Mouse (Mus musculus) neutrophil, adult 65 days (primary cell): ENCODE measurements around the gene Olfr1366. TPM values are rescaled to one million over a fixed set of nuclear protein-coding genes. Genes with fewer than 3 reads are reported as not detected.

ENCODE experiments used
- total RNA-seq: library from RNA; stranded (reverse); gene quantifications from 2 replicates; pipeline ENCODE4 v1.2.4, GENCODE M21; 2023

The Olfr1366 gene
- total RNA-seq = not detected in 2 replicates

GRCm38 (mm10) chr13:21542708-21543107 lies at the start of gene Olfr1366:
TSS of gene Olfr1366 (minus strand) at chr13:21542808.

GRCm38 (mm10) chr13:21581659-21582058 lies 39.1 kb upstream of the Olfr1366 start, which contains the start of gene Olfr1364:
TSS of gene Olfr1364 (minus strand) at chr13:21581759.

GRCm38 (mm10) chr13:21559793-21560192 lies 17.2 kb upstream of the Olfr1366 start, which contains the start of gene Olfr1535:
TSS of gene Olfr1535 (minus strand) at chr13:21559893.

GRCm38 (mm10) chr13:21530781-21531201 lies 11.8 kb downstream of the Olfr1366 start, which contains the start of gene Zkscan8:
TSS of gene Zkscan8 (minus strand) at chr13:21531120.

GRCm38 (mm10) chr13:21501182-21501581 lies 41.4 kb downstream of the Olfr1366 start, which contains the start of gene Gm11273:
TSS of gene Gm11273 (minus strand) at chr13:21501418.

GRCm38 (mm10) chr13:21495080-21495479 lies 47.5 kb downstream of the Olfr1366 start, which contains the start of gene AK157302:
TSS of gene AK157302 (plus strand) at chr13:21495223.

Other genes with a start within 250 kb of the Olfr1366 start
- not detected in 2 replicates for gene Gpx6, start 230.7 kb downstream of the Olfr1366 start, total RNA-seq
- gene Olfr1367, start 195.9 kb downstream of the Olfr1366 start, total RNA-seq = not detected in 2 replicates
- 1.3 and 2.0 TPM in 2 replicates for gene Zscan12, start 180.0 kb downstream of the Olfr1366 start, total RNA-seq
- gene Zkscan3, start 140.1 kb downstream of the Olfr1366 start, total RNA-seq = 20.2 and 21.4 TPM in 2 replicates
- 0.44 TPM in 1 of 2 replicates, not detected in the other for gene Pgbd1, start 101.8 kb downstream of the Olfr1366 start, total RNA-seq
- gene Zscan26, start 89.1 kb downstream of the Olfr1366 start, total RNA-seq = 5.4 and 6.6 TPM in 2 replicates
- gene Nkapl, start 74.3 kb downstream of the Olfr1366 start, total RNA-seq = not detected in 2 replicates
- gene Zkscan4, start 63.9 kb downstream of the Olfr1366 start, total RNA-seq = not detected in 2 replicates
- not detected in 2 replicates for gene Gm10065, start 63.4 kb downstream of the Olfr1366 start, total RNA-seq
- 4.7 and 5.3 TPM in 2 replicates for gene AK157302, start 47.6 kb downstream of the Olfr1366 start, total RNA-seq
- gene Gm11273, start 41.4 kb downstream of the Olfr1366 start, total RNA-seq = 9.1 and 10.0 TPM in 2 replicates
- 2.6 and 3.3 TPM in 2 replicates for gene Zkscan8, start 11.7 kb downstream of the Olfr1366 start, total RNA-seq
- gene Olfr1535, start 17.1 kb upstream of the Olfr1366 start, total RNA-seq = not detected in 2 replicates
- not detected in 2 replicates for gene Olfr1364, start 39.0 kb upstream of the Olfr1366 start, total RNA-seq
- gene Olfr1362, start 71.2 kb upstream of the Olfr1366 start, total RNA-seq = not detected in 2 replicates
- not detected in 2 replicates for gene Olfr11, start 99.7 kb upstream of the Olfr1366 start, total RNA-seq
- not detected in 2 replicates for gene Olfr1361, start 120.6 kb upstream of the Olfr1366 start, total RNA-seq
- gene Olfr1360, start 134.6 kb upstream of the Olfr1366 start, total RNA-seq = not detected in 2 replicates
- gene Olfr1359, start 155.3 kb upstream of the Olfr1366 start, total RNA-seq = not detected in 2 replicates
- 555 and 664 TPM in 2 replicates for gene Hist1h2bl, start 173.3 kb upstream of the Olfr1366 start, total RNA-seq
- gene Hist1h2ai, start 173.6 kb upstream of the Olfr1366 start, total RNA-seq = 246 and 285 TPM in 2 replicates
- gene Hist1h3h, start 174.9 kb upstream of the Olfr1366 start, total RNA-seq = 883 and 948 TPM in 2 replicates
- gene Hist1h2bm, start 179.2 kb upstream of the Olfr1366 start, total RNA-seq = 134 and 170 TPM in 2 replicates
- gene Hist1h4j, start 192.3 kb upstream of the Olfr1366 start, total RNA-seq = 66.9 and 93.4 TPM in 2 replicates
- gene Hist1h4k, start 207.7 kb upstream of the Olfr1366 start, total RNA-seq = 1,648 and 2,005 TPM in 2 replicates
- gene Hist1h2ak, start 211.0 kb upstream of the Olfr1366 start, total RNA-seq = 280 and 284 TPM in 2 replicates
- 414 and 492 TPM in 2 replicates for gene Hist1h2bn, start 211.3 kb upstream of the Olfr1366 start, total RNA-seq
- gene Hist1h1b, start 237.8 kb upstream of the Olfr1366 start, total RNA-seq = 343 and 349 TPM in 2 replicates
- gene Hist1h3i, start 240.6 kb upstream of the Olfr1366 start, total RNA-seq = 850 and 1,006 TPM in 2 replicates
- 108 and 113 TPM in 2 replicates for gene Hist1h2an, start 244.4 kb upstream of the Olfr1366 start, total RNA-seq
- 316 and 334 TPM in 2 replicates for gene Hist1h2bp, start 244.7 kb upstream of the Olfr1366 start, total RNA-seq